Mouse (Mus musculus): ENCODE data around the gene Rassf3.
A peak's percentile ranks its signal among the peaks of the same experiment; 100 is the strongest.

Gene Rassf3

DNA sequence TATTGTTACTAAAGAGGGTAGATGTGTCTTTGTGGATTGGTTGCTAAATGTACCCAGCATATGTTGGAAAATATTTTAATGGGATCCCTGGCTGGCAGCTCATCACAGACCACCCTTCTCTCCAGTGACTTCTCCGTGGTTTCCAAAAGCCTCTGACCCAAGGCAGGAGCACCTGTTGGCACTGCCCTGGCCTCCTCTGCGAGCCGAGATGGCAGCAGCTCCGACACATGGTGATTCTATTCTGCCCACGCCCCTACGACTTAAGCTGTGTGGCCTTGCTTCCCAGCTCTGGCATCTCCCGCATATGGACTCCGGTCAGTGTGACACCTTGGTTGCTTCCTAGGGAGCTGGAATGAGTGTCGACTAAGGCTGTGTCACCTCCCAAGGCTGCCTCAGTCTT is 73.0 kb downstream of the Rassf3 start:
- DNase-seq (ENCODE audit: low read depth, low spot score): no peak

DNA sequence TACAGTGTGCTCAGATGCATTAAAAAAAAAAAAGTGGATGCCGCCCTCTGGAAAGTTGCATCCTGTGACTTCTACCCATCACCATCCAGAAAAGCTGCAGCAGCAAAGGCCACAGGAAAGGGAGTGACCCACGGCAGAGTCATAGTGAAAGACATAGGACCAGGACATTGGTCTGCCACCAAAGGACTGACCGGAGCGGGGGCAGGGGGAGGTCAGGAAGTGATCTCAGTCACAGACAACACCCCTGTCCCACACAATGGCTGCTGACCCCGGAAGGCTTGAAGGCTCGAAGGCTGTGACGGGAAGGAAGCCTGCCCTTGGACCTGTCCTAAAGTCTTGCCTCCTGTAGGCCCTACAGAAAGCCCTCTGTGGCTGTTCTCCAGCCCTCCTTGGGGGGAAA is 75.1 kb downstream of the Rassf3 start:
- DNase-seq (ENCODE audit: low read depth, low spot score): no peak

DNA sequence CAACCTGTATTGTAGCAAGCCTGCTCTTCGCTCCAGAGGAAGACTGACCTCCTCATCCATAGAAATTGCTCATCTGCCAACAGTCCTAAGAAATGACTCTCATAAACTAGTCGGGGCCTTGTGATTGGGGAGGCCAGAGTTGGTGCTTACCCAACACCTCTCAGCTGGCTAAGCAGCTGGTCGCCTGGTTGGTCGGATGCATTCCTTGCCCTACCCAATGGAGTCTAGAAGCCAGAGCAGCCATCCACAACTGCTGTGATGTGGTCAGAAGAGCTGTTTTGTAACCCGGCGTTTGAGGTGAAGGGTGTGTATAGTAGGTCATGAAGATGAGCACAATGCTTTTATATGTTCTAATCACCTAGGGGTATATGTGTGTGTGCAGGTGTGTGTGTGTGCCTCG is 77.5 kb downstream of the Rassf3 start:
- DNase-seq (ENCODE audit: low read depth, low spot score): no peak

DNA sequence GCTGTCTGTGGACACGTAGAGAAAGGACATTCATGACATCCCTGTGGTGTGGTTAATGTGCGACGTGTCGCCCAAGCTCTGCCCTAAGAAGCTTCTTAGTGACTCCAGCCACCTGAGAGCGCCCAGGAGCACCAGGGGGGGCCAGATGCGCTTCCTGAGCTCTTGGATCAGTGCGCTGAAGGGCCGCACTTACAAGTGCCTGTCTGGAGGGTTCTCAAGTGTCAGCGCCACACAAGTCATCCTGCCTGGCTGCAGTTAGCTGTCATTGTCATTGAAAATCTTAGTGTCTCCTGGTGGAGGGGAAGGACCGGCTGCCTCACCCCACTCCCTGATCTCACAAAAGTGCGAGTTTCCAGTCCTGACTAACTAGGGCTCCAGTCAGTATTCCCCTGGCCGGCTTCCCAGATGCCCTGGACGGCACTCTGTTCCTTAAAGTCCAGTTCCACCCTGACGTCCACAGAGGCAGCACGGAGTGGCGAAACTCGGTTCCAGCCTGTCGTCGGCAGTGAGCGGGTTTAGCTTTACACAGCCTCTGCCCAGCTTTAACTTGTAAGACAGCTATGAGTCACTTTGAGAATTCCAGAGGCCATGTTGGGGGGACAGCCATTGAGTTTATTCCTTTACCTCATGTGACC is 80.5 kb downstream of the Rassf3 start:
- DNase-seq (ENCODE audit: low read depth, low spot score): no peak

DNA sequence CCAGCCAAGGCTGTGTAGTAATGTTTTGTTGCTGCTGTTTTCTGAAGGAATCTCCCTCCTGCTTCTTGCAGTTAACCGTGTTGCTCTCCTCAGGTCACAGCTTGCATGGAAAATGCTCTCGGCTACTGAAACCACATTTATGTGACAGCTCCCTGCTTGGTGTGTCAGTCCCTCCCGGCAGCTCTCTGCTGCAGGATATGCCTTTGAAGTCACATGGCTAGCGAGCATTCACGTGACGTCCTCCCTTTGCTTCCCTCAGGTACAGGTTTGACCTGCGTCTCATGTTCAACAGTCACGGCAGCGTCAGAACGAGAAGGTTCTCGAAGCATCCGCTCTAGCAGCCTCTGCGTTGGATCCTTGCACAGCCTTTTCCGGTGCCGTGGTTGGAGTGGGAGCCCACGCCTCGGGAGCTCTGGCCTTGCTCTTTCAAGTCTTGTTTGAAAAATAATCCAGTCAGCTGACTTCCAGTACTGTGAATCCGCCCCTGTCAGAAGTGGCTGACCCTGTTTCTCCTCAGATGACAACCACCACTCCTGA is 81.3 kb downstream of the Rassf3 start:
- no peak for DNase-seq (ENCODE audit: low read depth, low spot score)

- no peak for DNase-seq (ENCODE audit: low read depth, low spot score)
Observed at GRCm38 (mm10) chr10:121394270-121394669, 81.9 kb downstream of the Rassf3 start.

DNA sequence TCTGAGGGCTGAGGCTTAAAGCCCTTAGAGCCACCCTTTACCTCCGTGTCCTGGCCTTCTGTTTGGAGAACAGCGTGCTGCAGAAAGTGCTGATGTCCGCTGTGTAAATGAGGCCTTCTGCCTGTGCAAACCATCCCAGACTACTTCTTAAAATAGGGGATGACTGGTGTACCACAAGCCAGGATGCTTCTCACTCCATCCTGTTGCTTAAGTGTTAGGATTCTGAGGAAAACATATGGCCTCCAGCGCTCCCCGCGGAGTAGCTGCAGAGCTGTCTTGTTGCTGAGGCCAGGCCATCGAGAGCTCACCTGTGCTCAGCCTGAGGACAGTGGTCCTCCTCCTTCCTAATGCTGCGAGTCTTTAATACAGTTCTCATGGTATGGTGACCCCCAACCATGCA is 84.2 kb downstream of the Rassf3 start:
- DNase-seq (ENCODE audit: low read depth, low spot score): no peak

DNA sequence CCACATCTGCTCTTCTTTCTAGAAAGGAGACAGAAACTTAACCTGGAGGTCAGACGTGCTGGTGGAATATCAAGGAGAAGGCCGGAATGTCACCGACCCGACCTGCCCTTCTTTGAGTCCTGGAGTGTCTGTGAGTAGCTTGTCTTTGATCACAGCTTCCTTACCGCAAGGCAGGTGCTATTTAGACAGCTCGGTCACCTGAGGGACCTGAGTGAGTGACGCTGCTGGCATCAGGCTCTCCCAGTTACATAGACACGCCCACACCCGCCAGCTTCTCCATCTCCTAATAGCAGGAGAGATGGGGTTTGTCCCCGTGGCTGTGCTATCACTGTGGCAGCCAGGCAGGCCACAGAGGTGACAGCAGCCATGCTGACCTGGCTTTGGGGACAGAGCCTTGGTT is 85.5 kb downstream of the Rassf3 start:
- no peak for DNase-seq (ENCODE audit: low read depth, low spot score)

DNA sequence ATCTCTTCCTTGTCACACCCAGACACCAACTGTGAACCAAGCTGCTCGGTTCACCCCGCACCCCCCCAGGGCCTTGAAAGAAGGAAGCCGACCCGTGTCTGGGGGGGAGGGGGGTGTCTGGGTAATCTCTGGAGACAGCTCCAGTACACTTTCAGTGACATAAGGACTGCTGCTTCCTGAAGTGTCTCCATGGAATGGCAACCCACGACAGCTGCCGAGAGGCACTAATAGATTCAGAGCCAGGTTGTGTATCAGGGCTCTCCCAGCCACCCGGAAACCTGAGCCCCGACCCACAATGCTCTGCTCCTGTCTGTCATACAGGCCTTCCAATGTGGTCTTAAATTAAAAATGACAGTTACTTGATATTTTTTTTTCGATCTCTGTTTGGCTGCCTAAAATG is 89.8 kb downstream of the Rassf3 start:
- DNase-seq (ENCODE audit: low read depth, low spot score): no peak

- no peak for DNase-seq (ENCODE audit: low read depth, low spot score)
Observed at GRCm38 (mm10) chr10:121385695-121386094, 90.5 kb downstream of the Rassf3 start.

DNA sequence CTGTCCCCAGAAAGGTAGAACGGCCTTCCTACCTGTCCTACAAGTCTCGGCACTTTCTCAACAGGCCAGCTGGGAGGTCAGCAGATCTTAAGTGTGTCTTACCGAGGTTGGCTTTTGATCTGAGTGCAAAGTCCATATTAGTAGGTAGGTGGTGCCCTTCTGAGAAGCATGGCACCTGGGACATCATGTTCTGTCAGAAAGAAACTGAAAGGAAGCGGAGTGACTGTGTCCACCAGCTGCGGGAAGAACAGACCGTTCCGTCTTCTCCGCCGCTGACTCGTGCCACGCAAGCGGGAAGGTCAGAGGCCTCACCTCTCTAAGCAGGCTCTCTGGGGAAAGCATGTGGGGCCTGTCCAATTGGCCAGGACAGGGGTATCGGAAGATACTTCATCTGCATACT is 91.4 kb downstream of the Rassf3 start:
- DNase-seq (ENCODE audit: low read depth, low spot score): no peak

GRCm38 (mm10) chr10:121381280-121381679 is 94.9 kb downstream of the Rassf3 start:
- DNase-seq (ENCODE audit: low read depth, low spot score): no peak

- peak; percentile 21 for DNase-seq (ENCODE audit: low read depth, low spot score)
Observed at GRCm38 (mm10) chr10:121379387-121379786, 96.8 kb downstream of the Rassf3 start.

- DNase-seq (ENCODE audit: low read depth, low spot score): no peak
Observed at GRCm38 (mm10) chr10:121376530-121377271, 99.4 kb downstream of the Rassf3 start.

DNA sequence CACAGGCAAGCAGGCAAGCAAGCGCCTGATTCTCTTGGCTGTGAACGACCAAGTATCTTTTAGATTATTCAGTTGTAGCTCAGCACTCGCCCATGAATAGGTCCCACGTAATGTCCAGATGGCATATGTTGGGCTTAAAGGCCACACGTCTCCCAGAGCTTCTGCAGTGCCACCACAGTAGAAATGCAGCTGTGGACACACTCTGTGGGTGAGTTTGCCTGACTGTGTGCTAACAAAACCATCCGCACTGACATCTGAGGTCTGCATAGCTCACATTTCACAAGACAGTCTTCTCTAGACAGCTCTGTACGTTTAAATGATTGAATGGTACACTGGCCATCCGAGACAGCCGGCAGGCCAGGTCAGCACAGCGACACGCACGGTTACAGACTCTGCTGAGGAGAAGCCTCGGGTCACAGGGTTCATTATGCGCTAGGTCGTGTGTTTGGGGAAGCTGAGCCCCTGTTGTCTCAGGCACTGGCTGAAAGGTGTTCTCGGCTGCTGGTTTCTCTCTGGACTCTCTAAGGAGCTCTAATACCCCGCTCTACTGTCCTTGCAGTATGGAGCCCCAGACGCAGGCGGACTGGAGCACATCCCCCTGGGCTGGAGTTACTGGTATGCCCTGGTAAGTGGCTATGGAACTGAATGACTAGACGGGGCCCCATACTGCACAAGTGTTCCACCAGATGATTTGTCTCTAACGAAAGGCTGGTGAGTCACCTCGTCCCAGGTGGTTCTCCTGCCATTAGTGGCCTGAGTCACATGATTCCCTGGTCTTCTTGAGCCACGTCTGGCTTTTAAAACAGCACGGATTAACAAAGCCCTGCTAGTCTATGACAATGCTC is 100.3 kb downstream of the Rassf3 start:
- DNase-seq (ENCODE audit: low read depth, low spot score): no peak

GRCm38 (mm10) chr10:121374693-121375620 is 101.2 kb downstream of the Rassf3 start:
- no peak for DNase-seq (ENCODE audit: low read depth, low spot score)

GRCm38 (mm10) chr10:121374013-121374412 is 102.1 kb downstream of the Rassf3 start:
- DNase-seq (ENCODE audit: low read depth, low spot score): no peak

GRCm38 (mm10) chr10:121370777-121371176 is 105.4 kb downstream of the Rassf3 start:
- DNase-seq (ENCODE audit: low read depth, low spot score): peak; percentile 25

- no peak for DNase-seq (ENCODE audit: low read depth, low spot score)
Observed at GRCm38 (mm10) chr10:121368783-121369465, 107.2 kb downstream of the Rassf3 start.

DNA sequence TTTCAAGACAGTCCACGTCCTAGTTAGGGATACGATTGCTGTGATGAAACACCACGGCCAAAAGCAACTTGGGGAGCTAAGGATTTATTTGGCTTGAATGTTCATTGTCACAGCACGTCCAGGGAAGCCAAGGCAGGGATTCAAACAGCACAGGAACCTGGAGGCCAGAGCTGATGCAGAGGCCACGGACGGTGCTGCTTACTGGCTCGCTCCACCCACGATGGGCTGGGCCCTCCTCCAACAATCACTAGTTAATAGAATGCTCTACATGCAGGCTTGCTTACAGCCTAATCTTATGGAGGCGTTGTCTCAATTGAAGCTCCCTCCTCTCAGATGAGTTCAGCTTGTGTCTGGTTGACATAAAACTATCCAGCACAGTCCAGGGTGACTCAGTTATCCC is 108.4 kb downstream of the Rassf3 start:
- no peak for DNase-seq (ENCODE audit: low read depth, low spot score)

DNA sequence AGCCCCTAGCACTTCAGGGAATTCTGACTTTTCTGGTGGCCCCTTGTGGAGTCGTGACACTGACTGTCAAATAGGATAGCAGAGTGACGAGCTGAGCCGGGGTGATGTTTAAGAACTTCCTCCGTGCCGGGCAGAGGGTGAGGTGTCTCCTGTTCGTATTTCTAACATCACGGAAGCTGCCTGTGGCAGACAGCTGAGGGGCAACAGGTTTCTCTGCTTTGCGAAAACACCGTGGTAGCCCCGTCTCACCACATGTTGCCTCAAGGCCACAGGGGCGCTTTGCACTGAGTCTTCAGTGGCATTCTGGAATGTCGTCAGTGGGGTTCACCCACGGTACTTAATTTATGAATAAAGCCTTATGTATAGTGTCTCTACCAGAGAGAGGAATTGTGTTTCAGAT is 108.9 kb downstream of the Rassf3 start:
- no peak for DNase-seq (ENCODE audit: low read depth, low spot score)

Data from 3T3-L1 (cell line).